Mouse (Mus musculus) forebrain, embryonic 16.5 days (tissue): Measurements from ENCODE around the gene Gm37240. TPM values are rescaled to one million over a fixed set of nuclear protein-coding genes. Genes with fewer than 3 reads are reported as not detected.

Source experiments
- ATAC-seq: fragments of 200-750 bp; cut with Nextera tagmentation; 2 replicates; pipeline ENCODE4 v1.8.0; 2017; ENCODE audit warnings: mild to moderate bottlenecking, moderate library complexity
- H3K27ac ChIP-seq: fragments of 300-500 bp; sonication (generic); 2 replicates; pipeline ENCODE4 v1.5.1; 2014; ENCODE audit warnings: low read length, control low read depth
- H3K27me3 ChIP-seq: fragments of 300-500 bp; sonication (generic); replicated peaks from 2 replicates; pipeline ENCODE4 v1.6.1; 2014; ENCODE audit warnings: low read length; ENCODE audit not compliant: control insufficient read depth, insufficient read depth
- H3K36me3 ChIP-seq: fragments of 300-500 bp; sonication (generic); 2 replicates; pipeline ENCODE4 v1.6.1; 2014; ENCODE audit not compliant: control insufficient read depth, insufficient read depth
- H3K4me1 ChIP-seq: fragments of 300-500 bp; sonication (generic); replicated peaks from 2 replicates; pipeline ENCODE4 v1.6.1; 2014; ENCODE audit warnings: low read length; ENCODE audit not compliant: control insufficient read depth, insufficient read depth
- H3K4me2 ChIP-seq: fragments of 300-500 bp; sonication (generic); 2 replicates; pipeline ENCODE4 v1.6.1; 2014; ENCODE audit warnings: mild to moderate bottlenecking, low read length, control low read depth
- H3K4me3 ChIP-seq: fragments of 300-500 bp; sonication (generic); replicated peaks from 2 replicates; pipeline ENCODE4 v1.5.1; 2014; ENCODE audit warnings: mild to moderate bottlenecking, low read length, control low read depth
- H3K9ac ChIP-seq: fragments of 300-500 bp; sonication (generic); replicated peaks from 2 replicates; pipeline ENCODE4 v1.6.1; 2014; ENCODE audit warnings: low read depth, low read length, control low read depth
- H3K9me3 ChIP-seq: fragments of 300-500 bp; sonication (generic); 2 replicates; pipeline ENCODE4 v1.6.1; 2016; ENCODE audit warnings: low read length; ENCODE audit not compliant: control insufficient read depth
- WGBS: fragments of 180-500 bp; shearing (Covaris S2); extraction: QIAGEN DNeasy Blood & Tissue Kit; methylation state at CpG from one replicate; pipeline ENCODE4 v1.1.7; 2014; 5-methylcytosine and 5-hydroxymethylcytosine counted together
- polyA plus RNA-seq: library from polyadenylated mRNA; unstranded; fragments of >200 nt; fragmentation: Nextera tagmentation; extraction: Ambion mirVana; gene quantifications from 2 replicates; pipeline ENCODE4 v1.2.1, GENCODE M21; 2015

Gene Gm37240
- polyA plus RNA-seq, 1 experiment from 2014 or later = 1.6 TPM

DNA sequence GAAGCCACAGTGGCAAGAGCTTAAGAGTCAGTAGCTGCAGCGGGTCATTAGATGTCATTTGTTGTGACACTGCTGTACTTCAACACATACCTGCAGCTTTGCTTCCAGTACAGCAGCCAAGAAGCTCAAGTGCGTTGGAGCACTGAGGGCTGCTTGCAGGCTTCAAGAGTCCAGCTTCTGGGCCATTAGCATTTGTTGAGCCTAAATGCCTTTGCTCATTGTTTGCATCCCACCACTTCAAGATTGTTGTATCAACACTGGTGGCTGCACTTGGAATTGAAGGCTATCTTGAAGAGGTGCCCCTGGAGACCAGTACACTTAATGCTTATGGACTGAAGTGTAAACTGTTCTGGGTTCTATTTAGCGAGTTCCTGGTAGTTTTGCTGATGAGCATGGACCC, 280.4 kb downstream of the Gm37240 start:
- no peaks in the 10 kb centered on the region for H3K9me3 ChIP-seq
- 90% methylated on average over 3 of the region's 3 CpGs for WGBS
- ATAC-seq = no peak

DNA sequence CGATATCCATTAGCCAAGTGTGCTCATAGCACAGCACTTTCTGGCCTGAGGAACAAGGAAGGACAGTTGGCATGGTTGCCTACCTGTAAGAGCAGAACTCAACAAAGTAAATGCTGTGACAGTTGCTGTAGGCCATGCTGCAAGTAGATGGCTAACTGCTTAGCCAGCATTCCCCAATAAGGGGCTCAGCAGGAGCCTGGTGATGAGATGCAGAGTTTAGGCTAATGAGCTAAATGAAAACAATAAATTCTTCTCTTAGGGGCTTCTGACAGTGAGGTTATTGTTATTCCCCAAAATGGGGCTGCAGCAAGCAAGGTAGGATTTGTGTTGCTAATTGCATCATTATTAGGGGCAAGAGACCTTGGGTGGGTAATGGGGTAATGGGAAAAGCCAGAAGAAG, 283.5 kb downstream of the Gm37240 start:
- Histone ChIP-seq H3K4me3 (no peak overlapping the region), H3K4me1 (peaks cover 9% of the 10 kb centered on the region), H3K9me3 (no peaks in the 10 kb centered on the region), H3K4me2 (no peak overlapping the region), H3K27me3 (no peaks in the 10 kb centered on the region), H3K36me3 (no peaks in the 10 kb centered on the region), H3K27ac (no peak overlapping the region), H3K9ac (no peak overlapping the region)
- no peak for ATAC-seq
- WGBS = 46% methylated on average over 1 of the region's 1 CpGs

More for the DNA sequence above, 280.4 kb downstream of the Gm37240 start:
- Histone ChIP-seq H3K27me3 (no peaks in the 10 kb centered on the region), H3K4me2 (no peak overlapping the region), H3K9ac (no peak overlapping the region), H3K27ac (no peak overlapping the region), H3K4me3 (no peak overlapping the region), H3K36me3 (no peaks in the 10 kb centered on the region), H3K4me1 (peaks cover 7% of the 10 kb centered on the region)

DNA sequence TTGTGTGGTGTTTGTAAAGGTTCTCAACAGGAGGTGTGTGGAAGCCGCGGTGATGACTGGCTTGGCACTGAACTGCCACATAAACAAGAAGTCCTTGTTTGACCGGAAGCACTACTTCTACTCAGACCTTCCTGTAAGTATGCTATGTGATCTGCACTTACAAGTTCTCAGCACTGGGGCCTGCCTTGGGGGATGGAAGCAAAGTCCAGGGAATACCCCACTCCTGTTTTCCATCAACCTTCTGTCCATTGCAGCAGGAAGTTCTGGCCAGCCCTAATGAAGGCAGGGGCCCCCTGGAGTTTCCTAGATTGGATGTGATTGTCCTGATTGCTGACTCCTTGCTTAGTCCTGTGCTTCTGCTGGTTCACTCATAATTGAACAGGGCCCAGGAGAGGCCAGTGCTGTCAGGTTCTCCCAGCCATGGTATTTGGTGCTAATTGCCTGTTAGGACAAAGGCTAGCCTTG, 285.4 kb downstream of the Gm37240 start:
- H3K27ac ChIP-seq = no peak overlapping the region
- H3K27me3 ChIP-seq = no peaks in the 10 kb centered on the region
- no peak overlapping the region for H3K4me2 ChIP-seq
- WGBS = 36% methylated on average over 3 of the region's 3 CpGs
- H3K4me1 ChIP-seq = peaks cover 9% of the 10 kb centered on the region
- H3K4me3 ChIP-seq = no peak overlapping the region
- no peaks in the 10 kb centered on the region for H3K36me3 ChIP-seq
- no peaks in the 10 kb centered on the region for H3K9me3 ChIP-seq
- peak; percentile 43; the same call in 1 of the 2 replicates for ATAC-seq
- H3K9ac ChIP-seq = no peak overlapping the region

DNA sequence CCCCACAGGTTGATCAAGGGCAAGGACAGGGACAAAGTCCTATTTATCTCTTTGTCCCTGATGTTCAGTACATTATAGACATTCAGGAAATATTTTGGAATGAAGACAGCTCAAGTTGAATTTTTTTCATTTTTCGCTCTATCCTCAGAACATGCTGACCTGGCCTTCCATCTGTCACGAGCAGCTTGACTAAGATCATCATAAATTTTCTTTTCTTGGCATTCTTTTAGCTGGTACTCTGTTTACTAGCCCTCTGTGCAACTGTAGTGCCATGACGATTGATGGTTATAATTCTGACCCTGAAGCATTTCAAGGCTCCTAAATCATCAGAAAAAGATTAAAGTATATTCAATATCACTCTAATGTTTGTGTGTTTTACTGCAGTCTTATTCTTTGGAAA, 287.8 kb downstream of the Gm37240 start:
- Histone ChIP-seq H3K36me3 (no peaks in the 10 kb centered on the region), H3K4me3 (no peak overlapping the region), H3K4me2 (no peak overlapping the region), H3K4me1 (peaks cover 9% of the 10 kb centered on the region), H3K9me3 (no peaks in the 10 kb centered on the region), H3K9ac (no peak overlapping the region), H3K27ac (no peak overlapping the region), H3K27me3 (no peaks in the 10 kb centered on the region)
- WGBS = 86% methylated on average over 3 of the region's 3 CpGs
- no peak for ATAC-seq

DNA sequence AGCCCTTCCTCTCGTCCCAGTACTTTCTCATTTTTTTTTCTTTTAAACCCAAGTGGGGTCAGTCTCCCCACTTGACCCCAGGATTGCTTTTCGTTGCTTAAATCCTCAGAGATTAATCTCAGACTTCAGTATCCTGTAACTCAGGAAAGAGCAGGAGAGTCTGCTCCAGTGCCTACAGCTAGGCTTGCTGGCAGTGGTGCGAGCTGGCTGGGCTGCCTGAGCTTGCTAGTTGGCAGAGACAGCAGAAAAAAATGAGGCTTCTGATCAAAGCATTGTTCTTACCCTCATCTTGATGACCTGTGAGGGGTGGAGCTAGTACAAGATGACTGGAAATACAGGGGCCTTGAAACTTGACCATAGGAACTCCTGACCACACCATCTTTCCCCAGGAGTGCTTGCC, 292.9 kb downstream of the Gm37240 start:
- no peak for ATAC-seq
- H3K4me1 ChIP-seq = no peaks in the 10 kb centered on the region
- H3K4me3 ChIP-seq = no peak overlapping the region
- H3K27me3 ChIP-seq = no peaks in the 10 kb centered on the region
- H3K9ac ChIP-seq = no peak overlapping the region
- H3K9me3 ChIP-seq = no peaks in the 10 kb centered on the region
- H3K27ac ChIP-seq = no peak overlapping the region
- 74% methylated on average over 3 of the region's 3 CpGs for WGBS
- H3K36me3 ChIP-seq = no peaks in the 10 kb centered on the region
- no peak overlapping the region for H3K4me2 ChIP-seq

DNA sequence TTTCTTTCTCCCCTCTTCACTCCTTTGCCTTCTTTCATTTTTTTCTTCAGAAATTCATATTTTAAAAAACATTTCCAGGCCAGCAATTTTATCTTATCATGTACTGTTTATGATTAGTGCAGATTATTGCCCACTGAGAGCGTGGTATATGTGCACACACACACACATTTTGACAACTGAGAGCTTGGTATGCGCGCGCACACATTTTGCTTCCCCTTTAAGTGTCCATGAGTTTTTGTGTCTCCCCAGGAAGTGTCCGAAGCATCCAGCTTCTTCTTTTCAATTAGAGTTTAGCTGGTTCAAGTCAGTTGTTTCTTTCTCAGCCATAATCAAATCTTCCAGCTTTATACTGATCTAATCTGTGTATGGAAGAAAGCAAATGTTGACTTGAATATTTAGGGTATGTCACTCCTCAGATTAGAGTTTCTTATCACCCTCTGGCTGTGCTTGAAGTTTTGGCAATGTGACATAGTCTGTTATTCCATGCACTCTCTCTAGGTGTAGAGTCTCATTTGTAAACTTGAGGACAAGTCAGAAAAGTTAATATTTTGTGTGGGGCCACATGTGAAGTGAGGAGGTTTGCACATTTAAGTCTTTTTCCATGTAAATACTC, 294.6 kb downstream of the Gm37240 start:
- H3K4me1 ChIP-seq = no peaks in the 10 kb centered on the region
- H3K4me2 ChIP-seq = no peak overlapping the region
- H3K9ac ChIP-seq = no peak overlapping the region
- no peaks in the 10 kb centered on the region for H3K36me3 ChIP-seq
- no peaks in the 10 kb centered on the region for H3K27me3 ChIP-seq
- no peak for ATAC-seq
- H3K4me3 ChIP-seq = no peak overlapping the region
- H3K27ac ChIP-seq = no peak overlapping the region
- WGBS = 95% methylated on average over 5 of the region's 5 CpGs
- H3K9me3 ChIP-seq = no peaks in the 10 kb centered on the region

DNA sequence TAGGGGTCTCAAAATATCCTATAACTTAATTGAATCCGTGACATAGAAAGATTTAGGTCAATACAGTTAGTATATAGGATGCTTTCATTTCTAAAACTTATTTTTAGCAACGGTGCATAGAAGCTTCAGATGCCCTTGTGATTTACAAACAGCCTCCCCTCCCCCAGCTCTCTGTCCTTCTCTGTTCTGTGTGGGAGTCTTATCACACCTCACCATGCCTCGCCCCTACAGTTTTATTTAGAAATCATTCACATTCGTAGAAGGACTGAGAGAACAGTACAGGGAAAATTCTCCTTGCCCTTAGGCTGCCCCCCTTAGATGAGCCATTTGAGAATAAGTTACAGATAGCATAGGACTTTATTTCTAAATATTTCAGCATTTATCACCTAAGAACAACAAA, 295.3 kb downstream of the Gm37240 start:
- no peak overlapping the region for H3K4me3 ChIP-seq
- no peaks in the 10 kb centered on the region for H3K4me1 ChIP-seq
- H3K9ac ChIP-seq = no peak overlapping the region
- no peak overlapping the region for H3K27ac ChIP-seq
- 86% methylated on average over 4 of the region's 4 CpGs for WGBS
- H3K36me3 ChIP-seq = no peaks in the 10 kb centered on the region
- no peak overlapping the region for H3K4me2 ChIP-seq
- no peaks in the 10 kb centered on the region for H3K27me3 ChIP-seq
- no peak for ATAC-seq
- no peaks in the 10 kb centered on the region for H3K9me3 ChIP-seq

DNA sequence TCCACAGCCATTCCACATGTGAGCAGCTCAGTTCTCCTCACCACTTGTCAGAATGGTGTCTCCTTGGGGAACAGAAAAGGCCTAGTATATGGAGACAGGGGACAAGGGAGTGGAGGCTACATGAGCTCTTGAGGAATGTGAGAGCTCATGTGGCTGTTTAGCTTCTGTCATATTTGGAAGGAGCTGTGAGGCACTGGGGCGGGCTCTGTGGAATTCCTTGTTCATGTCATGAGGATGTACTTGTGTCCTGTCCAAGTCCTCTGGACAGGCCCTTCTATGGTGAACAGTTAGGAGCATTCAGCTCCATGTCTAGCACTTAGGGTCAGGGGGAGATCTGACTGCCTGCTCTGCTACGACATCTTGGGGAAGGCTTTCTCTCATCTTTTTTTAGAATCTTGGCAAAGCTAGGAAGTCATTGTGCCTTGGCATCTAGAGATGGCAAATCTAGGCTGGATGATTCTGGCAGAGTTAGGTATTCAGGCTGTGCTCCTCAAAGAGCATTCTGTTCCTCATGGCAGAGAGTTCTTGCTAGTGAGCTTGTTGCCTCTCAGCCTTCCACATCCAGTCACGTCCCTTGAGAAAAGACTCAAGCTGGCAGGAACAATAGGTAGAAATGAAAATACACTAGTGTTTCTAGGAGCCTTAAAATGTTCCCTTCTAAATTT, 297.1 kb downstream of the Gm37240 start:
- no peak overlapping the region for H3K9ac ChIP-seq
- H3K9me3 ChIP-seq = no peaks in the 10 kb centered on the region
- WGBS = 85% methylated on average over 3 of the region's 3 CpGs
- H3K4me2 ChIP-seq = no peak overlapping the region
- H3K27ac ChIP-seq = no peak overlapping the region
- no peak overlapping the region for H3K4me3 ChIP-seq
- no peaks in the 10 kb centered on the region for H3K4me1 ChIP-seq
- no peaks in the 10 kb centered on the region for H3K36me3 ChIP-seq
- peak; percentile 38; the same call in 1 of the 2 replicates for ATAC-seq
- H3K27me3 ChIP-seq = no peaks in the 10 kb centered on the region

DNA sequence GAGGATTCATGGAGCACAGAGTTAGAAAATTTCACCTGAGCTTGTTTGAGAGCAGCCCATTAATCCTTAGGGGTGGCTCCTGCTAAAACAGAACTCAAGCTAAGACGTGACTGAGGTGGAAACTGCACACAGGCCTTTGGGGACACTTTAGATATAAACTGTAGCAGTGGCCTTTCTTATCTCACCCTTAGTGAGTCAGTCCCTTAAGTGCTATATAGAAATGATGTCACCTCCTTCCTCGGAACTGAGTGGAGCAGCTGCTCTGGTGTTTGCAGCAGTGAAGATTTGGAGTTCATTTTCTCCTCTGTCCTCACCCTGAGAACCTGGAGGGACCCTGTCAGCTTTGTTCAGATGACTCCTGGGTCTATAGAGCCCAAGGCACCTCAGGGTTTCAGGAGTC, 298.6 kb downstream of the Gm37240 start:
- Histone ChIP-seq H3K9ac (no peak overlapping the region), H3K9me3 (no peaks in the 10 kb centered on the region), H3K4me2 (no peak overlapping the region), H3K27me3 (no peaks in the 10 kb centered on the region), H3K27ac (no peak overlapping the region), H3K4me1 (no peaks in the 10 kb centered on the region), H3K4me3 (no peak overlapping the region), H3K36me3 (no peaks in the 10 kb centered on the region)
- 68% methylated on average over 2 of the region's 2 CpGs for WGBS
- ATAC-seq = no peak
